Mouse (Mus musculus): ENCODE results near the gene Moxd1. TPM values are rescaled to one million over a fixed set of nuclear protein-coding genes. Genes with fewer than 3 reads are reported as not detected.

Moxd1 gene
- polyA plus RNA-seq (2017; shearing (Covaris generic)), result not detected

DNA sequence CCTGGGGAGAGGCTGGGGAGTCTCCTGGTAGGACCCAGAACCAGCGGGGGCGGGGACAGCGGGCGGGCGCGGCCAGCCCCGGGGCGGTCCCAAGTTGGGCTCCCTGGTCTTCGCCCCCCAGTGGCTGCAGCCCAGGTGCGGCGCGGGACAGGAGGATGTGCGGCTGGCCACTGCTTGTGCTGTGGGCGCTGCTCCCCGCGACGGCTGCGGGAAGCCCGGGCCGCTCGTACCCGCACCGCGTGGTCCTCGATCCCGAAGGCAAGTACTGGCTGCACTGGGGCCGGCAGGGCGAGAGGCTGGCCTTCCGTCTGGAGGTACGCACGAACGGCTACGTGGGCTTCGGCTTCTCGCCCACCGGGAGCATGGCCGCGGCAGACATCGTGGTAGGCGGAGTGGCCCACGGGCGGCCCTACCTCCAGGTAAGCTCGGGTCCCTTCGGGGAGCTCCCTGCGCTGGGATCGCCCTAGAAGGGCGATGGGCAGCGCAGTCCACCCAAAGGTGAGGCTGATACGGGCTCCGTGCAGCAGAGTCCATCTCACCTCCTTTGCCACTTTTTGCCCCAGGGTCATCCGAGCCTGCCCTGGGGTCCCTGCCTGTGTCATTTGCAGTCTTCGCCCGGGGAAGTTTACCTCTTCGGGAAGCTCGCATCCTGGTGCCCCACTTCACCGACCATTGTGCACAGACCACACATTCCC lies at the start of gene Moxd1:
TSS of gene Moxd1 (plus strand) at position 69 of the 695 bp plus-strand sequence.

Other genes starting within 250 kb of the Moxd1 start
- gene Taar6, start 237.9 kb upstream of the Moxd1 start, polyA plus RNA-seq (2017; shearing (Covaris generic)), result not detected
- gene Taar7a, start 230.0 kb upstream of the Moxd1 start, polyA plus RNA-seq (2017; shearing (Covaris generic)), result not detected
- gene Taar7b, start 223.6 kb upstream of the Moxd1 start, polyA plus RNA-seq (2017; shearing (Covaris generic)), result not detected
- gene Taar7d, start 196.3 kb upstream of the Moxd1 start, polyA plus RNA-seq (2017; shearing (Covaris generic)), result under 1 TPM in 1 of 2 experiments, not detected in 1; 0.22 TPM
- gene Taar7e, start 185.9 kb upstream of the Moxd1 start, polyA plus RNA-seq (2017; shearing (Covaris generic)), result under 1 TPM in 1 of 2 experiments, not detected in 1; 0.53 TPM
- gene Taar7f, start 174.0 kb upstream of the Moxd1 start, polyA plus RNA-seq (2017; shearing (Covaris generic)), result not detected
- gene Taar8a, start 147.0 kb upstream of the Moxd1 start, polyA plus RNA-seq (2017; shearing (Covaris generic)), result not detected
- not detected for gene Taar8b, start 131.2 kb upstream of the Moxd1 start, polyA plus RNA-seq (2017; shearing (Covaris generic))
- gene Taar8c, start 121.6 kb upstream of the Moxd1 start, polyA plus RNA-seq (2017; shearing (Covaris generic)), result not detected
- not detected for gene Taar9, start 114.0 kb upstream of the Moxd1 start, polyA plus RNA-seq (2017; shearing (Covaris generic))
- 10 to 100 TPM; 36.0 to 38.5 TPM for gene Stx7, start 74.2 kb upstream of the Moxd1 start, polyA plus RNA-seq (2017; shearing (Covaris generic))

All from activated CD4-positive, CD25-positive, alpha-beta regulatory T cell (primary cell).